Mouse (Mus musculus) lung, embryonic 14.5 days (tissue): ENCODE results near the gene Gm20388. TPM values are rescaled to one million over a fixed set of nuclear protein-coding genes. Genes with fewer than 3 reads are reported as not detected.
"Not testable (repeated sequence)": the region's sequence is repeated elsewhere in the genome, so short reads cannot be mapped to it uniquely, and the experiment has no call there.

Experiments used
- ATAC-seq: fragments of 200-750 bp; cut with Nextera tagmentation; 2 replicates; pipeline ENCODE4 v1.8.0; 2017; ENCODE audit warnings: mild to moderate bottlenecking, moderate TSS enrichment, moderate library complexity; ENCODE audit not compliant: insufficient read depth
- DNase-seq: peaks from one replicate; pipeline ENCODE4 v3.0.0-alpha.2; 2015
- H3K27ac ChIP-seq: fragments of 300-500 bp; sonication (generic); 2 replicates; pipeline ENCODE4 v1.5.1; 2014; ENCODE audit warnings: low read depth, mild to moderate bottlenecking, moderate library complexity
- H3K27me3 ChIP-seq: fragments of 300-500 bp; sonication (generic); 2 replicates; pipeline ENCODE4 v1.6.1; 2014; ENCODE audit warnings: low read length, control low read depth; ENCODE audit not compliant: insufficient read depth
- H3K36me3 ChIP-seq: fragments of 300-500 bp; sonication (generic); 2 replicates; pipeline ENCODE4 v1.6.1; 2014; ENCODE audit warnings: control low read depth; ENCODE audit not compliant: insufficient read depth
- H3K4me1 ChIP-seq: fragments of 300-500 bp; sonication (generic); 2 replicates; pipeline ENCODE4 v1.6.1; 2014; ENCODE audit warnings: antibody characterized with exemption, control low read depth; ENCODE audit not compliant: insufficient read depth
- H3K4me2 ChIP-seq: fragments of 300-500 bp; sonication (generic); 2 replicates; pipeline ENCODE4 v1.6.1; 2014; ENCODE audit warnings: mild to moderate bottlenecking
- H3K4me3 ChIP-seq: fragments of 300-500 bp; sonication (generic); 2 replicates; pipeline ENCODE4 v1.5.1; 2014; ENCODE audit warnings: low read depth, low read length
- H3K9ac ChIP-seq: fragments of 300-500 bp; sonication (generic); 2 replicates; pipeline ENCODE4 v1.6.1; 2014
- H3K9me3 ChIP-seq: fragments of 300-500 bp; sonication (generic); 2 replicates; pipeline ENCODE4 v1.6.1; 2016; ENCODE audit warnings: low read depth, low read length, control low read depth
- CTCF ChIP-seq: IDR thresholded peaks from 2 replicates; pipeline ENCODE4 v1.5.1; 2016; ENCODE audit warnings: antibody characterized with exemption, low read depth
- WGBS: fragments of 180-500 bp; shearing (Covaris S2); extraction: QIAGEN DNeasy Blood & Tissue Kit; methylation state at CpG from one replicate; pipeline ENCODE4 v1.1.7; 2014; 5-methylcytosine and 5-hydroxymethylcytosine counted together
- polyA plus RNA-seq: library from polyadenylated mRNA; unstranded; fragments of >200 nt; fragmentation: Nextera tagmentation; extraction: Ambion mirVana; gene quantifications from 2 replicates; pipeline ENCODE4 v1.2.1, GENCODE M21; 2014

Gm20388 gene
- polyA plus RNA-seq, 1 experiment from 2014 or later = not detected

- no peak for TF ChIP-seq CTCF
- no peak overlapping the region for H3K27ac ChIP-seq
- 44% methylated on average over 22 of the region's 22 CpGs for WGBS
- peak overlapping the region; percentile 36 for H3K4me2 ChIP-seq
- peaks cover 7% of the 10 kb centered on the region; the same call in 1 of the 2 replicates for H3K27me3 ChIP-seq
- DNase-seq (no peak), ATAC-seq (no peak)
- no peaks in the 10 kb centered on the region for H3K4me1 ChIP-seq
- no peaks in the 10 kb centered on the region for H3K36me3 ChIP-seq
- no peaks in the 10 kb centered on the region for H3K9me3 ChIP-seq
- 0 out of 2 replicates have a peak overlapping the region, but pooled peaks have one; percentile 29 for H3K9ac ChIP-seq
- H3K4me3 ChIP-seq = no peak overlapping the region
These were observed 2720.1 kb downstream of the Gm20388 start for GRCm38 (mm10) chr8:122630696-122631095.

GRCm38 (mm10) chr8:122632134-122632533 lies 2721.5 kb downstream of the Gm20388 start:
- H3K9me3 ChIP-seq, ATAC-seq, H3K4me1 ChIP-seq, H3K4me2 ChIP-seq, DNase-seq, H3K36me3 ChIP-seq, H3K4me3 ChIP-seq, H3K27me3 ChIP-seq, H3K27ac ChIP-seq, H3K9ac ChIP-seq: not testable (repeated sequence)
- 59% methylated on average over 3 of the region's 3 CpGs for WGBS

GRCm38 (mm10) chr8:122633205-122633604 lies 2722.6 kb downstream of the Gm20388 start:
- Histone ChIP-seq H3K9me3 (no peaks in the 10 kb centered on the region), H3K27me3 (peaks cover 7% of the 10 kb centered on the region; the same call in 1 of the 2 replicates), H3K9ac (no peak overlapping the region), H3K36me3 (no peaks in the 10 kb centered on the region), H3K27ac (no peak overlapping the region), H3K4me2 (no peak overlapping the region), H3K4me1 (peaks cover 6% of the 10 kb centered on the region; the same call in 1 of the 2 replicates), H3K4me3 (no peak overlapping the region)
- WGBS = 93% methylated on average over 14 of the region's 14 CpGs
- ATAC-seq (no peak), DNase-seq (no peak)
- no peak for TF ChIP-seq CTCF

DNA sequence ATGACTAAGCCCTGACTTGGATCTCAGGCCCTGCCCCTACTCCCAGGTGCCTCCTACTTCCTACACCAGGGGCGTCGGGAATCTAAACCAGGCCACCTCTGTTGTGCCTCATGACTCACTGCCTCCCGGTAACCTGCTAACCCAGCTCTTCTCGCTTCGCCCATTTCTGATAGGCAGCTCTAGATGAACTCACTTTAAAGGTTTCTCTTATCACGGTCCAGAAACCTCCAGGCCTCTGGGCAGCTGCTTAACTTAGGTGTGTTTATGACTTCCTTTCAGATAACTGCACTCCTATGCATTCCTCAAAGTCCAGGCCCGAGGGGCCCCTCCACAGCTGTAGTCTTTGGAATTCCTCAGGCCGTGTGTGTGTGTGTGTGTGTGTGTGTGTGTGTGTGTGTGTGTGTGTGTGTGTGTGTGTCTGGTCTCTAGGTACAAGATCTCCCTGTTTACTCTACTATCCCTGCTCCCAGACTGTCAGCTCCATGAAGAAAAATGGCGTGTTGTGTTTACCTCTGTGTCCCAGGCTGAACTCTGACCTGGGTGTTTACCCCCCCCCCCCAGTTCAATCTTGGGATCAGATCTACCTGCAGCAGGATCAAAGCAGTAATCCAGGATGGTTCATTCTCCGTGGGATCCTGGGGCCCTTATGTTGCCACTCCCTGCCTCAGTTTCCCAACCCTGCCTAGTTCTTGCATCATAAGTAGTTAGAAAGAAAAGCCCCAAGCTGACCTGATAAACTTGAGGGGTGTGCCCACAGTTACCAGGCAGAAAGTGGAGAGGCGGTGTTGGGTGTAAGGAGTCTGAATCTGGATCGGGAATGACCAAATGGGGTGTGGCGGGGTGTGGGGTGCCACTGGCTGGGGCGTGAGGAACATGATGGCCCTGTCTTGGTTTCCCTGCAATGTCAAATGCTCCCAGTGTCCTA lies 2725.5 kb downstream of the Gm20388 start:
- 34% methylated on average over 14 of the region's 14 CpGs for WGBS
- no peaks in the 10 kb centered on the region for H3K36me3 ChIP-seq
- H3K27me3 ChIP-seq = no peaks in the 10 kb centered on the region
- DNase-seq = peak; percentile 32
- no peak overlapping the region for H3K4me3 ChIP-seq
- no peak; the same call in 1 of the 2 replicates for ATAC-seq
- no peak overlapping the region for H3K27ac ChIP-seq
- H3K4me1 ChIP-seq = peaks cover 16% of the 10 kb centered on the region
- no peak overlapping the region for H3K9ac ChIP-seq
- no peak for TF ChIP-seq CTCF
- no peak overlapping the region for H3K4me2 ChIP-seq
- H3K9me3 ChIP-seq = no peaks in the 10 kb centered on the region

DNA sequence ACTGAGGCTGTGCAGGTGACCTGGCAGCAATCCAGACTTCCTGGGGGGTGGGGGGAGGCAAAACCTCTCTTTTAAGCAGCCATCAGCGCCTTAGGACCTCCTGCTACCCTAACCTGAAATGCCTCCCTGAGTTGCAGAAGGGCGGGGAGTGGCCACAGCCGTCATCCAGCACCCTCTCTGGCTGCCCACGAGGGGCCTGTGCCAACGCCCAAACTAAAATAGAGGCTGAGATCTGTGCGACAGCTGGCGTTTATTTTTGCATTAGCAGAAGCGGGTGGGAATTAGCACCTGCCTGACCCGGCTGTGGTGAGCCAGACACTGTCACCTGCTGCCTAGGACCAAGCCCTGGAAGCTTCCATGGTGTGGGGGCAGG lies 2726.1 kb downstream of the Gm20388 start:
- H3K9me3 ChIP-seq = no peaks in the 10 kb centered on the region
- ATAC-seq (no peak), DNase-seq (no peak)
- no peak for TF ChIP-seq CTCF
- H3K36me3 ChIP-seq = no peaks in the 10 kb centered on the region
- no peak overlapping the region for H3K4me2 ChIP-seq
- H3K9ac ChIP-seq = no peak overlapping the region
- WGBS = 42% methylated on average over 9 of the region's 9 CpGs
- no peak overlapping the region for H3K27ac ChIP-seq
- H3K4me3 ChIP-seq = no peak overlapping the region
- H3K27me3 ChIP-seq = no peaks in the 10 kb centered on the region
- H3K4me1 ChIP-seq = peaks cover 16% of the 10 kb centered on the region

DNA sequence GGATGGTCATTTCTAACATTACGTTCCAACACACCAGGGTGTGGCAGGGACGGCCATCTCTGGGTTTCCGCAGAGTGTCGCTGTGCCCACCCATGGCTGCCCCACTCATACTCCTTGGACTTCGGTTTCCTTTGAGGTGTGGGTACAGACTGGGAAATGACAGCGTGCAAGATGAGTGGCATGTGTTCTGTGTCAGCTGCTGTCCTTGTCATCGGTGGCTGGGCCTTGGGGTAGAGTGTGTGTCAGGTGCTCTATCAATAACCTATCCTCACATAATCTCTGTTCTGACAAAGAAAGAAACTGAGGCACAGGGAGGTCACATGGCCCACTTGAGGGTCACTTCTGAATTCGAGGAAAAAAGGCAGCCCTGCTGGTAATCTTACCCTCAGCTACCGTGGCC lies 2726.6 kb downstream of the Gm20388 start:
- WGBS = 73% methylated on average over 9 of the region's 9 CpGs
- no peaks in the 10 kb centered on the region for H3K36me3 ChIP-seq
- H3K9me3 ChIP-seq = no peaks in the 10 kb centered on the region
- DNase-seq (no peak), ATAC-seq (no peak)
- H3K4me3 ChIP-seq = no peak overlapping the region
- H3K9ac ChIP-seq = no peak overlapping the region
- peaks cover 16% of the 10 kb centered on the region for H3K4me1 ChIP-seq
- no peaks in the 10 kb centered on the region for H3K27me3 ChIP-seq
- no peak overlapping the region for H3K27ac ChIP-seq
- no peak overlapping the region for H3K4me2 ChIP-seq
- no peak for TF ChIP-seq CTCF

- no peaks in the 10 kb centered on the region for H3K9me3 ChIP-seq
- 63% methylated on average over 16 of the region's 16 CpGs for WGBS
- no peak overlapping the region for H3K4me3 ChIP-seq
- H3K4me2 ChIP-seq = no peak overlapping the region
- no peak for DNase-seq
- peaks cover 18% of the 10 kb centered on the region for H3K4me1 ChIP-seq
- no peak overlapping the region for H3K27ac ChIP-seq
- no peaks in the 10 kb centered on the region for H3K36me3 ChIP-seq
- H3K27me3 ChIP-seq = no peaks in the 10 kb centered on the region
- TF ChIP-seq CTCF = no peak
- H3K9ac ChIP-seq = no peak overlapping the region
- no peak for ATAC-seq
These were observed 2728.0 kb downstream of the Gm20388 start for GRCm38 (mm10) chr8:122638601-122639000.
